Mouse (Mus musculus): ENCODE data around the gene Pappa. TPM values are rescaled to one million over a fixed set of nuclear protein-coding genes. Genes with fewer than 3 reads are reported as not detected.

Pappa gene
- polyA plus RNA-seq, 1 experiment = 0.21 TPM

- TF ChIP-seq POLR2A (IDR thresholded peaks at IDR 0.05; ENCODE audit: borderline replicate concordance, low read depth, low read length) (no peak), CTCF (IDR thresholded peaks at IDR 0.05; ENCODE audit: low read depth, low read length) (no peak)
- H3K4me3 ChIP-seq (ENCODE audit: insufficient read depth, low read length) = no peak overlapping the region
- H3K27ac ChIP-seq (ENCODE audit: insufficient read depth, low read depth, low read length) = no peak overlapping the region
- H3K4me1 ChIP-seq (ENCODE audit: control insufficient read depth, insufficient read depth, low read length) = no peaks in the 10 kb centered on the region
These were observed 81.5 kb downstream of the Pappa start for GRCm38 (mm10) chr4:65205446-65205845.

GRCm38 (mm10) chr4:65209369-65210015 lies 85.5 kb downstream of the Pappa start:
- H3K4me1 ChIP-seq (ENCODE audit: control insufficient read depth, insufficient read depth, low read length) = no peaks in the 10 kb centered on the region
- H3K4me3 ChIP-seq (ENCODE audit: insufficient read depth, low read length) = no peak overlapping the region
- TF ChIP-seq POLR2A (IDR thresholded peaks at IDR 0.05; ENCODE audit: borderline replicate concordance, low read depth, low read length) (no peak), CTCF (IDR thresholded peaks at IDR 0.05; ENCODE audit: low read depth, low read length) (no peak)
- H3K27ac ChIP-seq (ENCODE audit: insufficient read depth, low read depth, low read length) = no peak overlapping the region

- Histone ChIP-seq H3K4me1 (ENCODE audit: control insufficient read depth, insufficient read depth, low read length) (no peaks in the 10 kb centered on the region), H3K4me3 (ENCODE audit: insufficient read depth, low read length) (no peak overlapping the region), H3K27ac (ENCODE audit: insufficient read depth, low read depth, low read length) (no peak overlapping the region)
- TF ChIP-seq CTCF (IDR thresholded peaks at IDR 0.05; ENCODE audit: low read depth, low read length) (no peak), POLR2A (IDR thresholded peaks at IDR 0.05; ENCODE audit: borderline replicate concordance, low read depth, low read length) (no peak)
These were observed 92.7 kb downstream of the Pappa start for GRCm38 (mm10) chr4:65216682-65217081.

- H3K4me1 ChIP-seq (ENCODE audit: control insufficient read depth, insufficient read depth, low read length) = no peaks in the 10 kb centered on the region
- H3K27ac ChIP-seq (ENCODE audit: insufficient read depth, low read depth, low read length) = no peak overlapping the region
- no peak for TF ChIP-seq POLR2A (IDR thresholded peaks at IDR 0.05; ENCODE audit: borderline replicate concordance, low read depth, low read length)
- TF ChIP-seq CTCF (IDR thresholded peaks at IDR 0.05; ENCODE audit: low read depth, low read length) = no peak
- no peak overlapping the region for H3K4me3 ChIP-seq (ENCODE audit: insufficient read depth, low read length)
These were observed 93.8 kb downstream of the Pappa start for GRCm38 (mm10) chr4:65217651-65218364.

GRCm38 (mm10) chr4:65223901-65224300 lies 99.9 kb downstream of the Pappa start:
- H3K4me3 ChIP-seq (ENCODE audit: insufficient read depth, low read length) = no peak overlapping the region
- no peak for TF ChIP-seq CTCF (IDR thresholded peaks at IDR 0.05; ENCODE audit: low read depth, low read length)
- no peak for TF ChIP-seq POLR2A (IDR thresholded peaks at IDR 0.05; ENCODE audit: borderline replicate concordance, low read depth, low read length)
- no peaks in the 10 kb centered on the region for H3K4me1 ChIP-seq (ENCODE audit: control insufficient read depth, insufficient read depth, low read length)
- no peak overlapping the region for H3K27ac ChIP-seq (ENCODE audit: insufficient read depth, low read depth, low read length)

GRCm38 (mm10) chr4:65238540-65238998 lies 114.6 kb downstream of the Pappa start:
- Histone ChIP-seq H3K4me1 (ENCODE audit: control insufficient read depth, insufficient read depth, low read length) (no peaks in the 10 kb centered on the region), H3K4me3 (ENCODE audit: insufficient read depth, low read length) (no peak overlapping the region), H3K27ac (ENCODE audit: insufficient read depth, low read depth, low read length) (no peak overlapping the region)
- TF ChIP-seq POLR2A (IDR thresholded peaks at IDR 0.05; ENCODE audit: borderline replicate concordance, low read depth, low read length) = no peak
- TF ChIP-seq CTCF (IDR thresholded peaks at IDR 0.05; ENCODE audit: low read depth, low read length) = no peak

GRCm38 (mm10) chr4:65242434-65242931 lies 118.5 kb downstream of the Pappa start:
- Histone ChIP-seq H3K4me1 (ENCODE audit: control insufficient read depth, insufficient read depth, low read length) (no peaks in the 10 kb centered on the region), H3K27ac (ENCODE audit: insufficient read depth, low read depth, low read length) (no peak overlapping the region), H3K4me3 (ENCODE audit: insufficient read depth, low read length) (no peak overlapping the region)
- TF ChIP-seq POLR2A (IDR thresholded peaks at IDR 0.05; ENCODE audit: borderline replicate concordance, low read depth, low read length) (no peak), CTCF (IDR thresholded peaks at IDR 0.05; ENCODE audit: low read depth, low read length) (no peak)

- H3K4me1 ChIP-seq (ENCODE audit: control insufficient read depth, insufficient read depth, low read length) = no peaks in the 10 kb centered on the region
- H3K27ac ChIP-seq (ENCODE audit: insufficient read depth, low read depth, low read length) = no peak overlapping the region
- no peak overlapping the region for H3K4me3 ChIP-seq (ENCODE audit: insufficient read depth, low read length)
- TF ChIP-seq POLR2A (IDR thresholded peaks at IDR 0.05; ENCODE audit: borderline replicate concordance, low read depth, low read length) (no peak), CTCF (IDR thresholded peaks at IDR 0.05; ENCODE audit: low read depth, low read length) (no peak)
These were observed 119.3 kb downstream of the Pappa start for GRCm38 (mm10) chr4:65243245-65243644.

GRCm38 (mm10) chr4:65245015-65245414 lies 121.0 kb downstream of the Pappa start:
- H3K4me3 ChIP-seq (ENCODE audit: insufficient read depth, low read length) = no peak overlapping the region

GRCm38 (mm10) chr4:65245440-65245839 lies 121.5 kb downstream of the Pappa start:
- Histone ChIP-seq H3K4me1 (ENCODE audit: control insufficient read depth, insufficient read depth, low read length) (no peaks in the 10 kb centered on the region), H3K27ac (ENCODE audit: insufficient read depth, low read depth, low read length) (no peak overlapping the region), H3K4me3 (ENCODE audit: insufficient read depth, low read length) (no peak overlapping the region)
- TF ChIP-seq POLR2A (IDR thresholded peaks at IDR 0.05; ENCODE audit: borderline replicate concordance, low read depth, low read length) = no peak
- TF ChIP-seq CTCF (IDR thresholded peaks at IDR 0.05; ENCODE audit: low read depth, low read length) = no peak

More at GRCm38 (mm10) chr4:65245015-65245414, 121.0 kb downstream of the Pappa start:
- no peak for TF ChIP-seq CTCF (IDR thresholded peaks at IDR 0.05; ENCODE audit: low read depth, low read length)
- no peak for TF ChIP-seq POLR2A (IDR thresholded peaks at IDR 0.05; ENCODE audit: borderline replicate concordance, low read depth, low read length)
- no peaks in the 10 kb centered on the region for H3K4me1 ChIP-seq (ENCODE audit: control insufficient read depth, insufficient read depth, low read length)
- no peak overlapping the region for H3K27ac ChIP-seq (ENCODE audit: insufficient read depth, low read depth, low read length)
